Mouse (Mus musculus) hindbrain, embryonic 14.5 days (tissue): Measurements from ENCODE around the gene Lnpep. TPM values are rescaled to one million over a fixed set of nuclear protein-coding genes. Genes with fewer than 3 reads are reported as not detected.

Experiments used
- ATAC-seq: fragments of 200-750 bp; cut with Nextera tagmentation; 2 replicates; pipeline ENCODE4 v1.8.0; 2017; ENCODE audit warnings: moderate number of reproducible peaks, mild to moderate bottlenecking, moderate TSS enrichment, moderate library complexity; ENCODE audit not compliant: low FRiP score
- DNase-seq: peaks from one replicate; pipeline ENCODE4 v3.0.0-alpha.2; 2015; ENCODE audit warnings: low spot score
- H3K27ac ChIP-seq: fragments of 300-500 bp; sonication (generic); 2 replicates; pipeline ENCODE4 v1.5.1; 2014; ENCODE audit warnings: mild to moderate bottlenecking, moderate library complexity
- H3K27me3 ChIP-seq: fragments of 300-500 bp; sonication (generic); 2 replicates; pipeline ENCODE4 v1.6.1; 2014; ENCODE audit warnings: mild to moderate bottlenecking, low read length, mixed read lengths; ENCODE audit not compliant: control insufficient read depth, insufficient read depth
- H3K36me3 ChIP-seq: fragments of 300-500 bp; sonication (generic); replicated peaks from 2 replicates; pipeline ENCODE4 v1.6.1; 2014; ENCODE audit not compliant: control insufficient read depth, insufficient read depth
- H3K4me1 ChIP-seq: fragments of 300-500 bp; sonication (generic); replicated peaks from 2 replicates; pipeline ENCODE4 v1.6.1; 2014; ENCODE audit warnings: antibody characterized with exemption, low read length, mixed read lengths; ENCODE audit not compliant: control insufficient read depth, insufficient read depth
- H3K4me2 ChIP-seq: fragments of 300-500 bp; sonication (generic); replicated peaks from 2 replicates; pipeline ENCODE4 v1.6.1; 2014; ENCODE audit warnings: mild to moderate bottlenecking, moderate library complexity
- H3K4me3 ChIP-seq: fragments of 300-500 bp; sonication (generic); replicated peaks from 2 replicates; pipeline ENCODE4 v1.5.1; 2014; ENCODE audit warnings: mild to moderate bottlenecking, low read length
- H3K9ac ChIP-seq: fragments of 300-500 bp; sonication (generic); 2 replicates; pipeline ENCODE4 v1.6.1; 2014
- H3K9me3 ChIP-seq: fragments of 300-500 bp; sonication (generic); 2 replicates; pipeline ENCODE4 v1.6.1; 2016; ENCODE audit warnings: low read length; ENCODE audit not compliant: control insufficient read depth
- WGBS: fragments of 180-500 bp; shearing (Covaris S2); extraction: QIAGEN DNeasy Blood & Tissue Kit; methylation state at CpG from one replicate; pipeline ENCODE4 v1.1.7; 2014; 5-methylcytosine and 5-hydroxymethylcytosine counted together
- polyA plus RNA-seq: library from polyadenylated mRNA; unstranded; fragments of >200 nt; fragmentation: Nextera tagmentation; extraction: Ambion mirVana; gene quantifications from 2 replicates; pipeline ENCODE4 v1.2.1, GENCODE M21; 2014

Lnpep gene
- polyA plus RNA-seq, 1 experiment from 2014 or later: 9.6 TPM

DNA sequence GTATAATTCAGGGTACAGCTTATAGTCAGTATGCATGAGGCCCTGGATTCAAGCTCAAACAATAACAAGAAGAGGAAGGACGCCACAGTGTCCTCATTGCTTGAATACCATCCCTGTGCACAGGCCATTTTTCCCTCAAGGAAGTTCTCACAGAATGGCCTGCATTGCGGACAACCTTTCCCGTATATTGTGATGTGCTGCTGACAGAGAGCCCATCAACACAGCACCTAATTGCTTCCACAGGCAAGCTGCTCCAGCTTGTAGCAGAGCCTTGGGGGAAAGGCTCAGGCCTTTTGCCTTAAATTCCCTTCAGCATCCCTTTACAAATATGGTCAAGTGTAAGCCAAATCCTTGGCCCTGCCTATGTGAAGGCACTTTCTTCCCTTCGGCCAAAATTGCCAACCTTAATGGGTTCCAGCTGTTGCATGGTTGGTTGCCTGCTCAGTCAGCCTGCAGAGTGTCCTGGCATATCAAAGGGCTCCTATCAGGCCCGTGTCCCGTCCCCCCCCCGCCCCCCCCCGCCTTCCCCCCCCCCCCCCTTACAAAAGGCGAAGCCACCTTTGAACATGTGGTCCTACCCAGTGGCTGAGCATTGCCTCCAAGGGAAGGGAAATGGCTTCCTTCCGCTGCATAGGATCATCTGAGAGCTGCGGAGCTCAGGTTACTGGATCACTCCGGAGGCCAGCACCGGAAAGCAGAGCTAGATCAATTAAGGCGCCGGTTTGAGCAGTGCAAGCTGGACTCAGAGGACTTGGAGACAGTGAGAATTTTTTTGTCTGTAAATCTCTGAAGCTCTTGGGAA, 133.8 kb downstream of the Lnpep start:
- ATAC-seq: no peak
- no peak overlapping the region for H3K4me3 ChIP-seq
- H3K27ac ChIP-seq: no peak overlapping the region
- H3K36me3 ChIP-seq: no peaks in the 10 kb centered on the region
- no peak overlapping the region for H3K4me2 ChIP-seq
- no peak overlapping the region for H3K9ac ChIP-seq
- H3K4me1 ChIP-seq: no peaks in the 10 kb centered on the region
- WGBS: 71% methylated on average over 13 of the region's 15 CpGs
- H3K27me3 ChIP-seq: no peaks in the 10 kb centered on the region
- DNase-seq: no peak
- H3K9me3 ChIP-seq: no peaks in the 10 kb centered on the region

DNA sequence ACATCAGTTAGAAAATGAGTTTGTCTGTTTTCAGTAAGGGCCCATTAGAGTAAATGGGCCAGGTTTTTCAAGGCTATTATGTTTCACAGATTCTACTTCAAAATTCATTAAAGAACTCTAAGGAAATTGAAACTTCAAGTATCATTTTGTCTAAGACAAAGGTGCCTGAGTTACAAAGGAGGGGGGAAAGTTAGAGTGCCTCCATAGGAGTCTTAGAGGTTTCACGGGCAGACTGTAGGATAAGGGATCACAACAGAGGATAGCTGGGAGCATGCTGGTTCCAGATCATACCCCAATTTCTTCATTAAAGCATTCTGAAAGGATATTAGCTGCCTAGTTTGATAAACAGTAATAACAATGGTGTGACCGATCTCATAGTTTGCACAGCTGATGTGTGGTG, 139.1 kb downstream of the Lnpep start:
- H3K4me2 ChIP-seq: no peak overlapping the region
- no peaks in the 10 kb centered on the region for H3K27me3 ChIP-seq
- DNase-seq: no peak
- WGBS: 73% methylated on average over 2 of the region's 2 CpGs
- H3K36me3 ChIP-seq: no peaks in the 10 kb centered on the region
- no peak overlapping the region for H3K4me3 ChIP-seq
- no peaks in the 10 kb centered on the region for H3K4me1 ChIP-seq
- H3K27ac ChIP-seq: no peak overlapping the region
- ATAC-seq: no peak
- H3K9me3 ChIP-seq: no peaks in the 10 kb centered on the region
- no peak overlapping the region for H3K9ac ChIP-seq

Other genes with a start within 250 kb of the Lnpep start
- 5.9 and 6.4 TPM in 2 replicates for gene Lix1, start 222.4 kb downstream of the Lnpep start, polyA plus RNA-seq
- not detected in 2 replicates for gene Vmn2r90, start 78.7 kb upstream of the Lnpep start, polyA plus RNA-seq
- 13.0 and 18.7 TPM in 2 replicates for gene Spaca6, start 202.1 kb upstream of the Lnpep start, polyA plus RNA-seq
- 0.95 and 1.8 TPM in 2 replicates for gene Has1, start 230.2 kb upstream of the Lnpep start, polyA plus RNA-seq